Mouse (Mus musculus): ENCODE measurements at regions not wholly inside any gene's neighbourhood (a gene's known extent, or its start where the extent isn't known, plus 50 kb on each side); places are given as distances from the start of the nearest gene placed in this dataset.

- Histone ChIP-seq H3K4me2 (ENCODE audit: insufficient read depth, low read depth, poor library complexity, severe bottlenecking) (no peak overlapping the region), H3K9ac (ENCODE audit: insufficient read depth, low read depth) (no peak overlapping the region), H3K4me3 (replicated peaks in 1 of 3; ENCODE audit: low read depth in 2 of 3, low read length in 2 of 3, poor library complexity in 1 of 3) (no peak overlapping the region), H3K36me3 (replicated peaks in 1 of 2; ENCODE audit: control insufficient read depth in 1 of 2, insufficient read depth in 1 of 2, low read length in 1 of 2) (no peaks in the 10 kb centered on the region), H3K4me1 (ENCODE audit: control insufficient read depth in 1 of 2, insufficient read depth in 2 of 2) (no peaks in the 10 kb centered on the region), H3K79me2 (replicated peaks; ENCODE audit: control insufficient read depth, extremely low read depth, insufficient read depth, poor library complexity, severe bottlenecking) (no peaks in the 10 kb centered on the region), H3K27me3 (replicated peaks) (no peaks in the 10 kb centered on the region), H3K9me3 (replicated peaks; ENCODE audit: low read length) (no peaks in the 10 kb centered on the region), H3K27ac (ENCODE audit: insufficient read depth, low read depth) (no peak overlapping the region)
- dilution Hi-C loops (cut with MboI; ENCODE audit: extremely low pct_ligation_motif_present, extremely low pct_unique_long_range_greater_than_20kb, low sequenced_read_pairs), result no loop called here
- TF ChIP-seq CHD2 (IDR thresholded peaks at IDR 0.05; ENCODE audit: low read length), result no peak
- TF ChIP-seq PAX5 (IDR thresholded peaks at IDR 0.05; ENCODE audit: low read length), result no peak
- no peak for TF ChIP-seq ELF1 (IDR thresholded peaks at IDR 0.05; ENCODE audit: low read depth, low read length)
- no peak for TF ChIP-seq POLR2A (IDR thresholded peaks at IDR 0.05; ENCODE audit: low read depth, low read length)
- TF ChIP-seq USF1 (IDR thresholded peaks at IDR 0.05; ENCODE audit: low read depth, low read length), result no peak
- no peak for TF ChIP-seq BHLHE40 (IDR thresholded peaks at IDR 0.05; ENCODE audit: low read depth, low read length)
- TF ChIP-seq MEF2A (IDR thresholded peaks at IDR 0.05; ENCODE audit: borderline replicate concordance, low read depth, low read length), result no peak
- no peak for TF ChIP-seq MAFK (IDR thresholded peaks at IDR 0.05; ENCODE audit: insufficient replicate concordance, low read length)
- TF ChIP-seq GABPA (IDR thresholded peaks at IDR 0.05; ENCODE audit: insufficient replicate concordance, low read depth, low read length), result no peak
- TF ChIP-seq ZNF384 (IDR thresholded peaks at IDR 0.05; ENCODE audit: low read depth, low read length), result no peak
- TF ChIP-seq ETS1 (conservative IDR thresholded peaks at IDR 0.05; ENCODE audit: low read depth, low read length), result no peak
- no peak for TF ChIP-seq RAD21 (IDR thresholded peaks at IDR 0.05; ENCODE audit: low read depth, low read length)
- no peak for TF ChIP-seq IRF4 (IDR thresholded peaks at IDR 0.05; ENCODE audit: low read depth, low read length)
- no peak for TF ChIP-seq UBTF (IDR thresholded peaks at IDR 0.05; ENCODE audit: low read depth, low read length)
- no peak for TF ChIP-seq CTCF (conservative IDR thresholded peaks at IDR 0.05 in 1 of 2, IDR thresholded peaks at IDR 0.05 in 1 of 2; ENCODE audit: low read depth in 2 of 2, low read length in 2 of 2)
- no peak for TF ChIP-seq NRF1 (IDR thresholded peaks at IDR 0.05; ENCODE audit: low read depth, low read length)
- TF ChIP-seq MXI1 (IDR thresholded peaks at IDR 0.05; ENCODE audit: low read depth, low read length), result no peak
- TF ChIP-seq ZMIZ1 (IDR thresholded peaks at IDR 0.05; ENCODE audit: low read depth, low read length), result no peak
- TF ChIP-seq POLR2AphosphoS2 (IDR thresholded peaks at IDR 0.05; ENCODE audit: low read depth, low read length), result no peak
- no peak for TF ChIP-seq RCOR1 (conservative IDR thresholded peaks at IDR 0.05; ENCODE audit: low read depth, low read length)
- in situ Hi-C loops (cut with MboI; ENCODE audit: low pct_ligation_motif_present, low pct_unique_long_range_greater_than_20kb, low sequenced_read_pairs), result loop anchor here (25.0 kb wide), 1 partner anchor 1252 kb away; no protein-coding TSS in a partner anchor
- DNase-seq (ENCODE audit: extremely low read depth), result no peak
These were observed 896.7 kb downstream of the 5730522E02Rik start for GRCm38 (mm10) chr11:25313879-25314278.

DNA sequence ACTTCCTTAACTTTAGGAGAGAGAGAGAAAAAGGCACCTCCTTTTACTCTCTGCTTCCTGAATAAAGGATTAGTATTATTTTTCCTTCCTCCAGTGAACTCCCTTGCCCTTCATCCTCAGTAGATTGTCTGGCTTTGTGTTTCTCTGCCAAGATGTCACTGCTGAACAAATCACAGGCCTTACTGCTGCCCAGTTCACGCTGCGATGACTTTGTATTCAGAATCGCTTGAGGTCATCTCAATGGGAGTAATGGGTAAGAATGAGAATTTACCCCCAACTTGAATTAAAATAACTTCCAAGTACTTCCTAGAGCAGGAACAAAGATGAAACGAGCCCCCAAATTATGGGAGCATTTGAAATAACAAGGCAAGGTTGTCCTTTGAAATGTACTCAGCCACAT is 897.3 kb downstream of the 5730522E02Rik start:
- no peak for TF ChIP-seq ETS1 (conservative IDR thresholded peaks at IDR 0.05; ENCODE audit: low read depth, low read length)
- TF ChIP-seq PAX5 (IDR thresholded peaks at IDR 0.05; ENCODE audit: low read length), result no peak
- TF ChIP-seq CTCF (conservative IDR thresholded peaks at IDR 0.05 in 1 of 2, IDR thresholded peaks at IDR 0.05 in 1 of 2; ENCODE audit: low read depth in 2 of 2, low read length in 2 of 2), result no peak
- no peaks in the 10 kb centered on the region for H3K36me3 ChIP-seq (replicated peaks in 1 of 2; ENCODE audit: control insufficient read depth in 1 of 2, insufficient read depth in 1 of 2, low read length in 1 of 2)
- no peak for DNase-seq (ENCODE audit: extremely low read depth)
- dilution Hi-C loops (cut with MboI; ENCODE audit: extremely low pct_ligation_motif_present, extremely low pct_unique_long_range_greater_than_20kb, low sequenced_read_pairs) (no loop called here), in situ Hi-C loops (cut with MboI; ENCODE audit: low pct_ligation_motif_present, low pct_unique_long_range_greater_than_20kb, low sequenced_read_pairs) (loop anchor here (25.0 kb wide), 1 partner anchor 1251 kb away; no protein-coding TSS in a partner anchor)
- H3K27ac ChIP-seq (ENCODE audit: insufficient read depth, low read depth), result no peak overlapping the region
- H3K4me1 ChIP-seq (ENCODE audit: control insufficient read depth in 1 of 2, insufficient read depth in 2 of 2), result no peaks in the 10 kb centered on the region
- no peak overlapping the region for H3K4me3 ChIP-seq (replicated peaks in 1 of 3; ENCODE audit: low read depth in 2 of 3, low read length in 2 of 3, poor library complexity in 1 of 3)
- no peaks in the 10 kb centered on the region for H3K79me2 ChIP-seq (replicated peaks; ENCODE audit: control insufficient read depth, extremely low read depth, insufficient read depth, poor library complexity, severe bottlenecking)
- no peak overlapping the region for H3K9ac ChIP-seq (ENCODE audit: insufficient read depth, low read depth)
- no peak overlapping the region for H3K4me2 ChIP-seq (ENCODE audit: insufficient read depth, low read depth, poor library complexity, severe bottlenecking)
- H3K9me3 ChIP-seq (replicated peaks; ENCODE audit: low read length), result no peaks in the 10 kb centered on the region
- H3K27me3 ChIP-seq (replicated peaks), result no peaks in the 10 kb centered on the region

Data from CH12.LX (cell line).